Mouse (Mus musculus) G1E (cell line): ENCODE results near the gene Mipep.

Experiments
- CTCF ChIP-seq: IDR thresholded peaks from 2 replicates; pipeline ENCODE4 v1.5.1; 2012; ENCODE audit warnings: low read depth, low read length, inconsistent platforms, mixed read lengths
- GATA1 ChIP-seq: IDR thresholded peaks from 2 replicates; pipeline ENCODE4 v1.6.1; 2012; ENCODE audit warnings: borderline replicate concordance, low read length, inconsistent platforms, mixed read lengths
- GATA2 ChIP-seq: IDR thresholded peaks from 2 replicates; pipeline ENCODE4 v1.6.1; 2012; ENCODE audit warnings: low read depth, low read length, inconsistent platforms, borderline replicate concordance
- TAL1 ChIP-seq: conservative IDR thresholded peaks from 2 replicates; pipeline ENCODE4 v1.6.1; 2012; ENCODE audit warnings: low read depth, low read length, inconsistent platforms, mixed read lengths

DNA sequence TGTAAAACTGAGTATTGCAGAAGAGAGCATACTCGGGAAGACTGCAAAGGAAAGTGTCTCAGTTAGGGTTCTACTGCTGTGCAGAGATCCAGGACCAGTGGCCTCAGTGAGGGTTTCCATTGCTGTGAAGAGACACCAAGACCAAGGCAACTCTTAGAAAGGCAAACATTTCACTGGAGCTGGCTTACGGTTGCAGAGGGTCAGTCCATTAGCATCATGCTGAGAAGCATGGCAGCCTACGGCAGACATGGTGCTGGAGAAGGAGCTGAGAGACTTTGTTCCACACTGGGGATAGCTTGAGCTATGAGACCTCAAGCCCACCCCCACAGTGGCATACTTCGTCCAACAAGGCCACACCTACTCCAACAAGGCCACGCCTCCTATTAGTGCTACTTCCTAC lies 67.3 kb downstream of the Mipep start:
- TF ChIP-seq CTCF (no peak), GATA1 (no peak), GATA2 (no peak), TAL1 (no peak)
